ENCODE assay signal across 22 mouse cellular contexts in the genomic region with DNA sequence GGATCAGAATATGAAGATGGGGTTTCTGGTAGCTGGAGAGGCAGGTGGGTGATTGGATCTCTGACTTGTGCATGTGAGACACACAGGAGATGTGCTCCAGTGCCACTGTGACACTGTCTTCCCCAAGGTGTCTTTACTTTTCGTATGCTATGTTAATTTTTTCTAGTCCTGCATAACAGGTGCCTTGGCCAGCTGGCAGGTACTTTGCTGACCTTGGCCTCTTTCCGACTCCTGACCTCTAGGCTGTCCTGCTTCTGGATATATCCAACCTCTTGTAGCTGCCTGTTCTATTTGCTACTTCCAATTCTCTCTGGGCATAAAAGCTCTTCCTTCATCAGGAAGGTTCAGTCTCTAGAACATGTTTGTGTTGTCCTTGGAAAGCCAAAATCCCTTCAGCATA. TPM values are rescaled to one million over a fixed set of nuclear protein-coding genes. Genes with fewer than 3 reads are reported as not detected.
A peak's percentile ranks its signal among the peaks of the same experiment; 100 is the strongest.
DNase-seq lines count a peak whose midpoint lies in the region; ATAC-seq lines count a peak whose summit lies in the region.
"Had no signal": no experiment of that assay in that cellular context is flagged by ENCODE, and none has a peak within 500 bp of the region (broad histone marks: within the 10 kb centered on the region; RNA-seq: fewer than 3 reads in every experiment).

No protein-coding gene starts in this region.

- H3K4me2 ChIP-seq in kidney, embryonic 15.5 days, result no peak overlapping the region
- H3K4me2 ChIP-seq: heart, embryonic 13.5 days; hindbrain, embryonic 12.5 days had no signal

- no peak for ATAC-seq in kidney, embryonic 15.5 days (replicated peaks; ENCODE audit: low FRiP score)
- ATAC-seq: forebrain, embryonic 14.5 days; hindbrain, embryonic 16.5 days had no signal

- 84% methylated on average over 2 of the region's 2 CpGs for WGBS in heart, embryonic 10.5 days
- 72% methylated on average over 2 of the region's 2 CpGs for WGBS in kidney, embryonic 15.5 days

- H3K27me3 ChIP-seq in heart, embryonic 10.5 days (ENCODE audit: insufficient read depth, poor library complexity, severe bottlenecking), result no peaks in the 10 kb centered on the region
- H3K27me3 ChIP-seq in kidney, embryonic 15.5 days, result no peaks in the 10 kb centered on the region
- no peaks in the 10 kb centered on the region for H3K27me3 ChIP-seq in splenic B cell, adult 2 months (ENCODE audit: control insufficient read depth, insufficient read depth, low read length, poor library complexity, severe bottlenecking)
- H3K27me3 ChIP-seq: heart, embryonic 13.5 days; hindbrain, embryonic 12.5 days had no signal

- no peaks in the 10 kb centered on the region for H3K4me1 ChIP-seq in heart, embryonic 10.5 days
- peaks cover under 1% of the 10 kb centered on the region; the same call in 1 of the 2 replicates for H3K4me1 ChIP-seq in kidney, embryonic 15.5 days
- H3K4me1 ChIP-seq: hindbrain, embryonic 12.5 days had no signal

- H3K9me3 ChIP-seq in heart, embryonic 10.5 days, result no peaks in the 10 kb centered on the region
- no peaks in the 10 kb centered on the region; the same call in 1 of the 2 replicates for H3K9me3 ChIP-seq in kidney, embryonic 15.5 days (replicated peaks)
- H3K9me3 ChIP-seq: embryonic facial prominence, embryonic 10.5 days; forebrain, embryonic 10.5 days; heart, embryonic 13.5 days; hindbrain, embryonic 12.5 days had no signal

- no peak overlapping the region for H3K9ac ChIP-seq in kidney, embryonic 15.5 days
- H3K9ac ChIP-seq: hindbrain, embryonic 12.5 days had no signal

- intact Hi-C loops in heart, postnatal 25 days (cut with DNase I), result no loop called here

- H3K4me3 ChIP-seq in heart, embryonic 10.5 days, result no peak overlapping the region
- H3K4me3 ChIP-seq in kidney, embryonic 15.5 days (replicated peaks), result no peak overlapping the region
- H3K4me3 ChIP-seq: embryonic facial prominence, embryonic 10.5 days; forebrain, embryonic 10.5 days; gastrocnemius, adult 2 months; heart, embryonic 13.5 days; hindbrain, embryonic 12.5 days had no signal

- peaks cover 46% of the 10 kb centered on the region for H3K36me3 ChIP-seq in heart, embryonic 10.5 days
- peaks cover 42% of the 10 kb centered on the region for H3K36me3 ChIP-seq in kidney, embryonic 15.5 days
- peaks cover 2% of the 10 kb centered on the region; the same call in 1 of the 2 replicates for H3K36me3 ChIP-seq in splenic B cell, adult 2 months (ENCODE audit: control insufficient read depth, insufficient read depth, low read length, poor library complexity, severe bottlenecking)

- H3K27ac ChIP-seq in heart, embryonic 10.5 days, result no peak overlapping the region
- H3K27ac ChIP-seq in kidney, embryonic 15.5 days, result no peak overlapping the region
- H3K27ac ChIP-seq: embryonic facial prominence, embryonic 10.5 days; forebrain, embryonic 10.5 days; gastrocnemius, adult 2 months; heart, embryonic 13.5 days; hindbrain, embryonic 12.5 days had no signal

- DNase-seq in heart, embryonic 10.5 days (ENCODE audit: low spot score), result peak; percentile 16
- no peak for DNase-seq in heart, postnatal 25 days (ENCODE audit: low spot score)
- DNase-seq in kidney, adult 8-10 months, result peak; percentile 69 to 74
- peak; percentile 20 to 23 for DNase-seq in B cell, adult 2 months
- peak; percentile 43 for DNase-seq in splenic B cell, adult 2 months (ENCODE audit: low read depth, low spot score)
- DNase-seq in cerebellum, postnatal 10 days, result no peak
- DNase-seq: adrenal gland, postnatal 14 days; cerebellum, adult 11-12 months; cerebellum, adult 9-10 months; cerebellum, postnatal 36 days; gastrocnemius, adult 2 months; gastrocnemius, postnatal 25 days; heart, postnatal 4 days had no signal

RNA-seq across cellular contexts. Expression of a gene that starts 1.2 kb away (rescaled TPM):
- 5.2 and 5.5 TPM in 2 replicates for polyA plus RNA-seq in heart, embryonic 10.5 days (2016; fragmentation: Nextera tagmentation; extraction: Ambion mirVana)
- total RNA-seq in heart, postnatal 25 days (2021), result not detected
- 6.3 and 6.5 TPM in 2 replicates for polyA plus RNA-seq in kidney, embryonic 15.5 days (2015; fragmentation: Nextera tagmentation; extraction: Ambion mirVana)
- total RNA-seq: adrenal gland, postnatal 14 days; gastrocnemius, postnatal 25 days; granulocyte monocyte progenitor cell, adult 5-6 weeks; heart, adult 8-10 months; heart, postnatal 4 days had no signal

RNA-seq across cellular contexts. Expression of a gene that starts 32.0 kb away (rescaled TPM):
- polyA plus RNA-seq in heart, embryonic 10.5 days (2016; fragmentation: Nextera tagmentation; extraction: Ambion mirVana), result 17.5 and 20.0 TPM in 2 replicates
- total RNA-seq in heart, postnatal 25 days (2021), result 1 to 10 TPM; 9.0 to 9.1 TPM
- polyA plus RNA-seq in kidney, embryonic 15.5 days (2015; fragmentation: Nextera tagmentation; extraction: Ambion mirVana), result 21.1 and 21.3 TPM in 2 replicates

RNA-seq across cellular contexts. Expression of a gene that starts 42.1 kb away (rescaled TPM):
- 105 and 112 TPM in 2 replicates for polyA plus RNA-seq in heart, embryonic 10.5 days (2016; fragmentation: Nextera tagmentation; extraction: Ambion mirVana)
- 100 to 1,000 TPM; 144 to 148 TPM for total RNA-seq in heart, postnatal 25 days (2021)
- polyA plus RNA-seq in kidney, embryonic 15.5 days (2015; fragmentation: Nextera tagmentation; extraction: Ambion mirVana), result 105 and 110 TPM in 2 replicates

RNA-seq across cellular contexts. Expression of a gene that starts 59.1 kb away (rescaled TPM):
- polyA plus RNA-seq in heart, embryonic 10.5 days (2016; fragmentation: Nextera tagmentation; extraction: Ambion mirVana), result 0.91 and 1.1 TPM in 2 replicates
- 1 to 10 TPM; 1.1 to 1.6 TPM for total RNA-seq in heart, postnatal 25 days (2021)
- 2.3 and 2.5 TPM in 2 replicates for polyA plus RNA-seq in kidney, embryonic 15.5 days (2015; fragmentation: Nextera tagmentation; extraction: Ambion mirVana)

Comparison
In these comparisons a context has a peak if more than half of its experiments do, and no peak if none do; other contexts are left out.
1. DNase-seq: peak in heart, embryonic 10.5 days (single experiment), kidney, adult 8-10 months (2 of 2), B cell, adult 2 months (2 of 2) and splenic B cell, adult 2 months (single experiment); none in heart, postnatal 25 days (single experiment) and cerebellum, postnatal 10 days (0 of 2).